Mouse (Mus musculus) forebrain, postnatal 0 days (tissue): ENCODE data around the gene Acat2. TPM values are rescaled to one million over a fixed set of nuclear protein-coding genes. Genes with fewer than 3 reads are reported as not detected.
A peak's percentile ranks its signal among the peaks of the same experiment; 100 is the strongest.
"Not testable (repeated sequence)": the region's sequence is repeated elsewhere in the genome, so short reads cannot be mapped to it uniquely, and the experiment has no call there.

Experiments
- ATAC-seq: fragments of 200-750 bp; cut with Nextera tagmentation; 2 replicates; pipeline ENCODE4 v1.8.0; 2017; ENCODE audit warnings: mild to moderate bottlenecking, moderate library complexity
- DNase-seq: peaks from one replicate; pipeline ENCODE4 v3.0.0-alpha.2; 2015
- H3K27ac ChIP-seq: fragments of 300-500 bp; sonication (generic); 2 replicates; pipeline ENCODE4 v1.5.1; 2014; ENCODE audit warnings: low read depth, mild to moderate bottlenecking, antibody characterized with exemption, low read length, moderate library complexity, mixed read lengths
- H3K27me3 ChIP-seq: fragments of 300-500 bp; sonication (generic); 2 replicates; pipeline ENCODE4 v1.6.1; 2014; ENCODE audit warnings: mild to moderate bottlenecking, low read length, mixed read lengths; ENCODE audit not compliant: insufficient read depth
- H3K36me3 ChIP-seq: fragments of 300-500 bp; sonication (generic); 2 replicates; pipeline ENCODE4 v1.6.1; 2014; ENCODE audit warnings: mild to moderate bottlenecking, moderate library complexity; ENCODE audit not compliant: insufficient read depth
- H3K4me1 ChIP-seq: fragments of 300-500 bp; sonication (generic); 2 replicates; pipeline ENCODE4 v1.6.1; 2014; ENCODE audit warnings: antibody characterized with exemption; ENCODE audit not compliant: insufficient read depth
- H3K4me2 ChIP-seq: fragments of 300-500 bp; sonication (generic); 2 replicates; pipeline ENCODE4 v1.6.1; 2014; ENCODE audit warnings: low read depth, mild to moderate bottlenecking, moderate library complexity
- H3K4me3 ChIP-seq: fragments of 300-500 bp; sonication (generic); 2 replicates; pipeline ENCODE4 v1.5.1; 2014; ENCODE audit warnings: low read depth, low read length, mixed read lengths
- H3K9ac ChIP-seq: fragments of 300-500 bp; sonication (generic); 2 replicates; pipeline ENCODE4 v1.6.1; 2014; ENCODE audit warnings: mild to moderate bottlenecking
- H3K9me3 ChIP-seq: fragments of 300-500 bp; sonication (generic); 2 replicates; pipeline ENCODE4 v1.6.1; 2016; ENCODE audit warnings: low read length
- CTCF ChIP-seq: sonication (generic); IDR thresholded peaks from 2 replicates; pipeline ENCODE4 v1.5.1; 2016; ENCODE audit warnings: antibody characterized with exemption, control low read depth, low read depth
- WGBS: fragments of 180-500 bp; shearing (Covaris S2); extraction: QIAGEN DNeasy Blood & Tissue Kit; methylation state at CpG from one replicate; pipeline ENCODE4 v1.1.7; 2014; 5-methylcytosine and 5-hydroxymethylcytosine counted together
- polyA plus RNA-seq: library from polyadenylated mRNA; unstranded; fragments of >200 nt; fragmentation: Nextera tagmentation; extraction: Ambion mirVana; gene quantifications from 2 replicates; pipeline ENCODE4 v1.2.1, GENCODE M21; 2015
- total RNA-seq: library from RNA; depleted of rRNA; stranded (reverse); fragments of >200 nt; gene quantifications from 2 replicates; pipeline ENCODE4 v1.2.3, GENCODE M21; 2014; rRNA removed

Gene Acat2
- total RNA-seq (228 and 260 TPM in 2 replicates), polyA plus RNA-seq (268 and 278 TPM in 2 replicates)

DNA sequence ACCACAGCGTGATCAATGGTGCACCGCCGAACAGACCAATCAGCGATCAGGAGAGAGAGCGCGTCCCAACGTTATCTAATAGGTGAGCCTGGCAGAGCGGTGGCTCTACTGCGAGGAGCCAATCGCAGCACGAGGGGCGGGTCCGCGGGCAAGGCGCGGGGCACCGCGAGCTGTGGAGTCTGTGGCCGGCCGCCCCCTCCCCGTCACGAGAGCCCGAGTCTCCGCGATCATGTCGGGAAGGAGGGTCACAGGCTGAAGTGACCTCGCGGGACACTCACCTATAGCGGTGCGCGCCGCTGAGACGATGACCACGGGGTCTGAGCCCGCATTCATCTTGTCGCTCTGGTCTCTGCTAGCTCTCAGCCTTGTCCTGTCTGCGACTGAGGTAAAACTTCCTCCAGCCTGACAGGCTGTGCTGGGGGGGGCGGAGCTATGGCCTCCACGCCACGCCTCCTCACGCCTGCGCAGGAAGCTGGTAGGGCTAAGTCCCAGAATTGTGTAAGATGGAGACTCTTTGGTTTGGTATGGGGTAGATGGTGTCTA, at the start of gene Acat2:
Gene Acat2, minus strand, starts transcription at position 417 of the 543 bp plus-strand sequence.
- H3K9me3 ChIP-seq: no peaks in the 10 kb centered on the region
- peak within 1 kb of the TSS; percentile 83 for H3K27ac ChIP-seq
- peak within 1 kb of the TSS; percentile 64 for H3K4me3 ChIP-seq
- H3K27me3 ChIP-seq: no peaks in the 10 kb centered on the region
- no peak for TF ChIP-seq CTCF
- peaks cover 16% of the 10 kb centered on the region; the same call in 1 of the 2 replicates for H3K36me3 ChIP-seq
- H3K4me1 ChIP-seq: peaks cover 16% of the 10 kb centered on the region
- peak; percentile 99 for ATAC-seq
- WGBS: under 1% methylated on average over 38 of the region's 42 CpGs
- H3K4me2 ChIP-seq: peak within 1 kb of the TSS; percentile 79
- H3K9ac ChIP-seq: peak within 1 kb of the TSS; percentile 58
- peak; percentile 97 for DNase-seq

- no peaks in the 10 kb centered on the region for H3K27me3 ChIP-seq
- 24% methylated on average over 3 of the region's 3 CpGs for WGBS
- no peak overlapping the region for H3K9ac ChIP-seq
- DNase-seq (peak; percentile 73), ATAC-seq (no peak)
- peaks cover 5% of the 10 kb centered on the region; the same call in 1 of the 2 replicates for H3K4me1 ChIP-seq
- peaks cover 29% of the 10 kb centered on the region for H3K36me3 ChIP-seq
- no peak overlapping the region for H3K4me2 ChIP-seq
- peak; percentile 68 for TF ChIP-seq CTCF
- no peaks in the 10 kb centered on the region for H3K9me3 ChIP-seq
- H3K4me3 ChIP-seq: no peak overlapping the region
- H3K27ac ChIP-seq: no peak overlapping the region
These were observed 49.3 kb upstream of the Acat2 start for GRCm38 (mm10) chr17:13009887-13010286.

DNA sequence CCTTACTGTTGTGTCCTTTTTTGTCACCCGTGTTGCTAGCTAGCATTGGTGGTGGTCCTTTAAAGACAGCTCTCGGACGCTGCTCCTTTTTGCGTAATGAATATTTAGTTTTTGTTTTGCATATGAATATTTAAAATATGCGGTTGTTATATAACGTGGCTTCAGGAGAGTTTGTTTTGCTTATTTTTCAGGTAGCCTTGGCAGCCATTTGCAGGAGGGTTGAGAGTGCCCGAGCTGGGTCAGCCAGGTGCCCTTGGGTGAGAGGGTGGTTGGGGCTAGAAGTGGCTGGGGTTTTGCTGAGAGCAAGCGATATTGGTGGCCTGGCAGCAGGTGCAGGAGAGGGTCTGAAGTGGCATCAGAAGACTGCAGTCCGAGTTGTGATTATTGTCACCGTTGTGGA, 48.0 kb upstream of the Acat2 start:
- peaks cover 5% of the 10 kb centered on the region; the same call in 1 of the 2 replicates for H3K4me1 ChIP-seq
- peaks cover 20% of the 10 kb centered on the region for H3K36me3 ChIP-seq
- peak overlapping the region; percentile 55 for H3K4me3 ChIP-seq
- peak overlapping the region; percentile 91 for H3K4me2 ChIP-seq
- H3K9me3 ChIP-seq: no peaks in the 10 kb centered on the region
- peak overlapping the region; percentile 80 for H3K9ac ChIP-seq
- ATAC-seq: no peak
- no peak for TF ChIP-seq CTCF
- peak overlapping the region; percentile 84 for H3K27ac ChIP-seq
- WGBS: 1% methylated on average over 10 of the region's 10 CpGs
- no peak for DNase-seq
- no peaks in the 10 kb centered on the region for H3K27me3 ChIP-seq

DNA sequence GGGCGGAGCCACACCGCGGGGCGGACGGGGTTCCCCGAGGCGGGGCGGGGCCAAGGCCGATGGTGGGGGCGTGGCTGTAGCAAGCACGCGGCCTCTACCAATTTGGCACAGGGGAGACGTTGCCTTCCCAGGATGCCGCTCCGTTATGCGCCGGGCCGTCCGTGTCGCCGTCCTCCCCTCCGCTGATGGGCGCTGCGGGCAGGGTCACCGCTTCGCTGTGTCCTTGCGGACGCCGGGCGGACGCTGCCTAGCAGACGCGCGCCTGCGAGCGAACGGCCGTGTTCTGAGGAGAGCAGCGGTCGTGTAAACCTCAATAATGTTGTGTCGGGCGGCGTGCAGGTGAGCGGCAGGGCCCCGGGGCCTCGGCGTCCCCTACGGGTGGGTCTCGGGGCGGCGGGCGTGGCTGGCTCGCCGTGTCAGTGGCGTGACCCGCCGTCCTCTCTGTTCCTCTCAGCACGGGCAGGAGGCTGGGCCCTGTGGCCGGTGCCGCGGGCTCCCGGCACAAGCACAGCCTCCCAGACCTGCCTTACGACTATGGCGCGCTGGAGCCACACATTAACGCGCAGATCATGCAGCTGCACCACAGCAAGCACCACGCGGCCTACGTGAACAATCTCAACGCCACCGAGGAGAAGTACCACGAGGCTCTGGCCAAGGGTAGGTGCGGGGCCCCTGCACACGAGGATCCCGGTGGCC, 47.3 kb upstream of the Acat2 start:
- Histone ChIP-seq H3K9ac (peak overlapping the region; percentile 80), H3K27ac (peak overlapping the region; percentile 84), H3K9me3 (no peaks in the 10 kb centered on the region), H3K27me3 (no peaks in the 10 kb centered on the region), H3K36me3 (peaks cover 14% of the 10 kb centered on the region), H3K4me1 (peaks cover 5% of the 10 kb centered on the region; the same call in 1 of the 2 replicates), H3K4me3 (peak overlapping the region; percentile 55), H3K4me2 (peak overlapping the region; percentile 91)
- ATAC-seq (peak; percentile 97), DNase-seq (peak; percentile 93)
- under 1% methylated on average over 75 of the region's 76 CpGs for WGBS
- TF ChIP-seq CTCF: peak; percentile 30; the same call in 1 of the 2 replicates

- Histone ChIP-seq H3K9me3 (no peaks in the 10 kb centered on the region), H3K4me2 (peak overlapping the region; percentile 91), H3K4me3 (peak overlapping the region; percentile 55), H3K9ac (no peak overlapping the region), H3K36me3 (peaks cover 5% of the 10 kb centered on the region), H3K27ac (no peak overlapping the region), H3K27me3 (no peaks in the 10 kb centered on the region), H3K4me1 (peaks cover 5% of the 10 kb centered on the region; the same call in 1 of the 2 replicates)
- TF ChIP-seq CTCF: no peak
- WGBS: 48% methylated on average over 5 of the region's 5 CpGs
- ATAC-seq (no peak), DNase-seq (no peak)
These were observed 46.4 kb upstream of the Acat2 start for GRCm38 (mm10) chr17:13006984-13007383.

GRCm38 (mm10) chr17:13006546-13006945, 46.0 kb upstream of the Acat2 start, which contains the start of gene Sod2:
Gene Sod2 (plus strand): TSS chr17:13006846.
- not testable (repeated sequence) for H3K36me3 ChIP-seq, H3K4me1 ChIP-seq, DNase-seq, H3K9me3 ChIP-seq, H3K27me3 ChIP-seq, ATAC-seq
- Histone ChIP-seq H3K4me3 (peak within 1 kb of the TSS; percentile 55), H3K27ac (peak within 1 kb of the TSS; percentile 84), H3K9ac (peak within 1 kb of the TSS; percentile 80), H3K4me2 (peak within 1 kb of the TSS; percentile 91)
- 93% methylated on average over 2 of the region's 2 CpGs for WGBS

- not testable (repeated sequence) for H3K27me3 ChIP-seq, H3K27ac ChIP-seq, H3K4me2 ChIP-seq, H3K9ac ChIP-seq, H3K4me3 ChIP-seq, H3K36me3 ChIP-seq, DNase-seq, H3K4me1 ChIP-seq, ATAC-seq, H3K9me3 ChIP-seq
- WGBS: 76% methylated on average over 2 of the region's 2 CpGs
These were observed 43.9 kb upstream of the Acat2 start for GRCm38 (mm10) chr17:13004436-13004835.

DNA sequence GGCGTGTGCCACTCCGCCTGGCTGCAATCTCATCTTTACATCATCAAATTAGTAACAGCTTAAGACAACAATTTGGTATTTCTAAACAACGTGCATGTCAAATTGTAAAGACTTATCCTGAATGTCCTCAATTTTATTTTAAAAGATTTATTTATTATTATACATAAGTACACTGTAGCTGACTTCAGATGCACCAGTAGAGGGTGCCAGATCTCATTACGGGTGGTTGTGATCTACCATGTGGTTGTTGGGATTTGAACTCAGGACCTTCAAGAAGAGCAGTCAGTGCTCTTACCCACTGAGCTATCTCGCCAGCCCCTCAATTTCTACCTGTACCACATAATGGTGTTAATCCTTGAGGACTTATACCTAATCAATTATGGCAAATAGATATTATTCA, 41.7 kb upstream of the Acat2 start:
- WGBS: 92% methylated on average over 5 of the region's 5 CpGs
- H3K4me3 ChIP-seq, H3K27ac ChIP-seq, H3K4me1 ChIP-seq, H3K4me2 ChIP-seq, H3K36me3 ChIP-seq, ATAC-seq, H3K9ac ChIP-seq, H3K9me3 ChIP-seq, DNase-seq, H3K27me3 ChIP-seq: not testable (repeated sequence)
